Mouse (Mus musculus): Measurements from ENCODE around the gene Cdkn1c. TPM values are rescaled to one million over a fixed set of nuclear protein-coding genes. Genes with fewer than 3 reads are reported as not detected.

The Cdkn1c gene
- total and polyA plus RNA-seq, 3 experiments = 10.0 to 11.9 TPM; not detected in 1

DNA sequence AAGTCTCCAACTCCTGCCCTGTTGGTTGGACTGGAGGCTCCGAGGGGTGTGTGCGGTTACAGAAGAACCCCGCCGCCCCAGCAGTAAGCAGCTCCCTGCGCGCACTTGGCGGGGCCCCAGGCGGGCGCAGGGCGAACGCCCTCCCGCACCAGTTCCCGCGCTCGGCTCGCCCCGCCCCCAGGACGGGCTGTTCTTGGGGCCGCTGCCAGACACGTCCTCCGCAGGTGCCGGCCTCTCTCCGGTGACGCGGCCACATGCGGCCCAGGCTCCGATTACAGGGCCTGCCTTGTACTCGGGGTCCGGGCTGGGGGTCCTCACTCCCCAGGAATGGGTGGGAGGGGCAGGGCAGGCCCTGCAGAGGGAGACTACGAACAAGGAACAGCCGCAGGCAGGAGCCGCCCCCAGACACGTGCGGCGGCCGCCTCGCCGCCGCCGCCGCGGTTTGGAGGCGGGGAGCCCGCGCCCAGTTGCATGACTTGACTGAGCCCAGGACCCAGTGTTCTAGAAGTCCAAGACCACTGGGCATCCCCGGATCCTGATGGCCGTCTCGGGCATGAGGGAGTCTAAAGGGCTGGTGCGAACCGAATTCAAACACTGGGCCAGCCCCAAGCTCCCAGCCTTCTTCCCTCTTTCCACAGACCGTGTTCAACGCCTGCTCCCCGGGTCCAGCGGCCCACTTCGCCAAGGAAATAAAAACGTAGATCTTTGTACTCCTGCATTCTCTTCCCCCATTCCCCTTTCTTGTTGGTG is 4.1 kb upstream of the Cdkn1c start (continued):
- TF ChIP-seq ZNF384 (IDR thresholded peaks at IDR 0.05; ENCODE audit: low read depth, low read length) (no peak), MEF2A (IDR thresholded peaks at IDR 0.05; ENCODE audit: extremely low read depth, insufficient replicate concordance, low read depth, low read length, poor library complexity, severe bottlenecking) (no peak), GATA1 (IDR thresholded peaks at IDR 0.05; ENCODE audit: low read depth, low read length) (no peak), KAT2A (conservative IDR thresholded peaks at IDR 0.05; ENCODE audit: low read depth, low read length) (no peak), JUND (IDR thresholded peaks at IDR 0.05; ENCODE audit: low read depth, low read length) (no peak), HCFC1 (IDR thresholded peaks at IDR 0.05; ENCODE audit: low read depth, low read length) (0 out of 2 replicates have a peak, but pooled peaks have one; percentile 9)

DNA sequence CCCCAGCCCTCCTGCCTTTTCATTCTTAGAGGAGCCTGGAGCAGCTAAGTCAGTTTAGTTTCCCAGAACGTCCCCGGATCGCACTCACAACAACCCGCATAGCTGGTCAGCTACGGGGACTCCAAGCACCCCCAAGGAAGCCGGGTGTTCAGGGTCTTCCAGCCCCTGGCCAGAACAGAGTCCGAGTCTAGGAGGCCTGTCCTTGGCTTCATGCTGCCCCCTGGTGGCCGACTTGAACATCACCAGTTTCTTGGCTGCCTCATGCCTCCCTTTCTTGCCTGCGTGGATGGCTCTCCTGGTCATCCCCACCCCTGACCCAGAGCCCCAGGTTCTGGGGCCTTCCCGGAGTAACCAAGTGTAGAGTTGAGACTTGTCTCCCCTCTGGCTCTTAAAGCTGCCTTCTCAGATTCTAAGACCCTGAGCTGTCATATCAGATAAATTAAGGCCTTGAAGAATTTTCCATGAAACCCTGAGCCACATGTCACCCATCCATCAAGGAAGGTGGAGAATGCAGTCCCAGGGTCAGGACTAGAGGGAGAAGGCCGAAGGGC is 3.1 kb upstream of the Cdkn1c start:
- H3K9ac ChIP-seq (ENCODE audit: control insufficient read depth, low read depth, low read length, poor library complexity, severe bottlenecking) = peak overlapping the region; percentile 89

DNA sequence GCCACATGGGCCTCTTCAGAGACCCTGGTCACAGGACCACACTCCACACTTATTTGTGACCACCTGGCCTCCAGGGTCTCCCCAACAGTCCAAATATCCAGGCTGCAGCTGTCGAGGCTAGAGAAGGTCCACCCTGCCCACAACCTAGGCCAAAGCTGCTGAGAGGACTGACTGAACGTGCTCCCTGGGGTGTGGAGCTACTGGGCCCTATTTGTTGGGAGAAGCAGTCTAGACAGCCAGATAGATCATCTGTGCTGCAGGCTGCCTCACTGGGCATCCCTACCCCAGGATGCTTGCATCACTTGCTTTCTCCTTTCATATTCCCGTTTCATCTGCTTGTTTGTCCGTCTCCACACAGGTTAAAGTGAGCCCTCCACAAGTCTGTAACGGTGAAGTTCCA is 1.7 kb upstream of the Cdkn1c start:
- TF ChIP-seq JUND (IDR thresholded peaks at IDR 0.05; ENCODE audit: low read depth, low read length) = no peak
- no peak for TF ChIP-seq E2F4 (IDR thresholded peaks at IDR 0.05; ENCODE audit: borderline replicate concordance, low read depth, low read length)
- no peak for TF ChIP-seq USF1 (IDR thresholded peaks at IDR 0.05; ENCODE audit: low read depth, low read length)
- TF ChIP-seq ELF1 (IDR thresholded peaks at IDR 0.05; ENCODE audit: low read depth, low read length) = no peak
- TF ChIP-seq GATA1 (IDR thresholded peaks at IDR 0.05; ENCODE audit: low read depth, low read length) = no peak
- TF ChIP-seq BHLHE40 (IDR thresholded peaks at IDR 0.05; ENCODE audit: borderline replicate concordance, low read depth, low read length) = no peak
- no peak for TF ChIP-seq EP300 (IDR thresholded peaks at IDR 0.05; ENCODE audit: low read depth in 1 of 2, low read length in 2 of 2)
- no peaks in the 10 kb centered on the region for H3K9me3 ChIP-seq (replicated peaks; ENCODE audit: insufficient read depth, low read length)
- H3K27me3 ChIP-seq (ENCODE audit: control insufficient read depth in 1 of 2, insufficient read depth in 2 of 2, low read length in 2 of 2) = no peaks in the 10 kb centered on the region

More for the DNA sequence above, 3.1 kb upstream of the Cdkn1c start:
- Histone ChIP-seq H3K27me3 (ENCODE audit: control insufficient read depth in 1 of 2, insufficient read depth in 2 of 2, low read length in 2 of 2) (no peaks in the 10 kb centered on the region), H3K9me3 (replicated peaks; ENCODE audit: insufficient read depth, low read length) (no peaks in the 10 kb centered on the region), H3K27ac (ENCODE audit: control insufficient read depth, low read depth, low read length) (peak overlapping the region; percentile 81), H3K36me3 (ENCODE audit: control insufficient read depth in 1 of 2, insufficient read depth in 2 of 2, low read length in 2 of 2) (peaks cover 0 to 16% of the 10 kb centered on the region in 2 experiments; a peak in 2 of 4 replicates), H3K79me2 (ENCODE audit: control insufficient read depth, insufficient read depth, low read length, poor library complexity) (peaks cover 8% of the 10 kb centered on the region; the same call in 1 of the 2 replicates), H3K4me3 (ENCODE audit: control insufficient read depth in 1 of 2, insufficient read depth in 1 of 2, low read depth in 2 of 2, low read length in 2 of 2) (peak overlapping the region; percentile 15 to 47; a peak in 3 of 4 replicates), H3K4me1 (ENCODE audit: control insufficient read depth in 1 of 2, insufficient read depth in 2 of 2, low read length in 2 of 2) (peaks cover 0 to 21% of the 10 kb centered on the region in 2 experiments; a peak in 2 of 4 replicates)
- peak; percentile 63 to 93 (median 86) for TF ChIP-seq CTCF (IDR thresholded peaks at IDR 0.05 in 2 of 3, conservative IDR thresholded peaks at IDR 0.05 in 1 of 3; ENCODE audit: control insufficient read depth in 1 of 3, insufficient read depth in 1 of 3, low read depth in 2 of 3, low read length in 3 of 3, poor library complexity in 1 of 3, severe bottlenecking in 1 of 3)
- TF ChIP-seq SMC3 (IDR thresholded peaks at IDR 0.05; ENCODE audit: low read depth, low read length) = peak; percentile 78
- TF ChIP-seq RAD21 (IDR thresholded peaks at IDR 0.05; ENCODE audit: low read depth, low read length) = peak; percentile 63
- TF ChIP-seq POLR2AphosphoS2 (IDR thresholded peaks at IDR 0.05; ENCODE audit: low read length) = no peak
- TF ChIP-seq SIN3A (IDR thresholded peaks at IDR 0.05; ENCODE audit: low read length) = 0 out of 2 replicates have a peak, but pooled peaks have one; percentile 6
- no peak for TF ChIP-seq USF2 (IDR thresholded peaks at IDR 0.05; ENCODE audit: borderline replicate concordance in 1 of 2, insufficient read depth in 1 of 2, low read depth in 1 of 2, low read length in 2 of 2)
- TF ChIP-seq ZC3H11A (IDR thresholded peaks at IDR 0.05; ENCODE audit: low read depth, low read length) = peak; percentile 42; the same call in 1 of the 2 replicates
- peak; percentile 82 for DNase-seq (ENCODE audit: low read depth, low spot score)

More for the DNA sequence above, 1.7 kb upstream of the Cdkn1c start:
- Histone ChIP-seq H3K4me3 (ENCODE audit: control insufficient read depth in 1 of 2, insufficient read depth in 1 of 2, low read depth in 2 of 2, low read length in 2 of 2) (no peak overlapping the region), H3K9ac (ENCODE audit: control insufficient read depth, low read depth, low read length, poor library complexity, severe bottlenecking) (no peak overlapping the region), H3K79me2 (ENCODE audit: control insufficient read depth, insufficient read depth, low read length, poor library complexity) (peaks cover 8% of the 10 kb centered on the region; the same call in 1 of the 2 replicates), H3K36me3 (ENCODE audit: control insufficient read depth in 1 of 2, insufficient read depth in 2 of 2, low read length in 2 of 2) (peaks cover 0 to 16% of the 10 kb centered on the region in 2 experiments; a peak in 2 of 4 replicates), H3K27ac (ENCODE audit: control insufficient read depth, low read depth, low read length) (no peak overlapping the region), H3K4me1 (ENCODE audit: control insufficient read depth in 1 of 2, insufficient read depth in 2 of 2, low read length in 2 of 2) (peaks cover 0 to 21% of the 10 kb centered on the region in 2 experiments; a peak in 2 of 4 replicates)
- DNase-seq (ENCODE audit: low read depth, low spot score) = no peak

Measured in MEL (cell line).